Mouse (Mus musculus) urinary bladder, adult 2 months (tissue): ENCODE measurements around the gene Txndc16. TPM values are rescaled to one million over a fixed set of nuclear protein-coding genes. Genes with fewer than 3 reads are reported as not detected.

ENCODE experiments used
- DNase-seq: peaks from one replicate; pipeline ENCODE4 v3.0.0; 2022; ENCODE audit warnings: low spot score
- polyA plus RNA-seq: library from polyadenylated mRNA; depleted of rRNA; stranded (reverse); fragments of >200 nt; gene quantifications from 2 replicates; pipeline ENCODE4 v1.2.3, GENCODE M21; 2012; rRNA removed

Gene Txndc16
- polyA plus RNA-seq, 1 experiment, result 18.6 TPM

DNA sequence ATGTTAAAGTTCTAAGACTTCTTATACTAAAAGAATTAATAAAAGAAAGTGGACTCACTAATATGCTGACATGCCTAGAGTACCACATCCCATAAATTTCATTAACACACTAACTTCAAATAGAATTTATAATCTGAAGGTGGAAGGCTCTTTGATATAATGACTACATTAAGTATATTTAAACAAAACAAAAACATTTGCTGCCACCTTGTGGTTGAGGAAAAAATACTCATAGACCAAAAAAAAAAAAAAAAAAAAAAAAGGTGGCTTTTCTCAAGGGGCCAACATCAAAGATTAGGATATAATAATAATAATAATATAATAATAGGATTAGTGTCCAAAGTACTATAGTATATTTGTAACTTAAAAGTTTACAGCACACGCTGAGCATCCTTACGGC lies 66.9 kb downstream of the Txndc16 start:
- no peak for DNase-seq

DNA sequence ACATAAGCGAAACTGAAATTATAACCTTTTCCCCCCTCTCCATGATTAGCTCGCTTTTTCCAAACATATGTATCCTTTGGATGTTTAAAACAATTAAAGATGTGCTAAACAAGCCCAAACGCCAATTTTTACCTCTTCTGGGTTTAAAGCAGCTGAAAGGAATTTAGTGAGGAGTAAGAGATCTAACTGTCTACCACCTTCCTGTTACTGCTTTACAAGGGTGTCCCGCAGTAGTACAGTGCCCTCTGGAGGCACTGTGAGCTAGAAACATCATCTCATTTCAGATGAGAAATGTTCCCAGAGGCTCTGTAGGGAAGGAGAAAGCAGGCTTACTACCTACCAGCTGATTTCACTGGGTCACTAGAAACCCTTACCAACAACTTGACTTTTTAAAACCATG lies 77.6 kb downstream of the Txndc16 start:
- DNase-seq, result no peak

- no peak for DNase-seq
Measured at GRCm38 (mm10) chr14:45140344-45141080, 79.6 kb downstream of the Txndc16 start.

GRCm38 (mm10) chr14:45135961-45136360 lies 84.2 kb downstream of the Txndc16 start:
- DNase-seq, result no peak

DNA sequence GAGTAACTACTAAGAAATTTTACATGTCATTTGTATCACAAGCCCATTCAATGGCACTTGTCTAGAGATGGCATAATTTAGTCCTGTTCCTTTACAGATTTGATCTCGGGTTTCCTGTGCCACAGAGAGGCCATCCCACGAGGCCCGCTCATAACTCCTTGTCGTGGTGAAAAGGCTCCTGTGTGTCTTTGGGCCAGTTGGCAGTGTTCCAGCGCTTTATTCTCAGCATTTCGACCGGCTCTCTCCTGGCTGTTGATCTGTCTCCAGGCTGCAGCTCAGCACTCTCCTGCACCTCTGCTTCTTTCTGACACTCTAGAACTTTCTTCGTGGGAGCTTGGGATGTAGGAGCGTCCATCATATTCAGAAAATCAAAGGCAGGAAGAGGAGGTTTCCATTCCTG lies 84.6 kb downstream of the Txndc16 start:
- DNase-seq, result no peak

DNA sequence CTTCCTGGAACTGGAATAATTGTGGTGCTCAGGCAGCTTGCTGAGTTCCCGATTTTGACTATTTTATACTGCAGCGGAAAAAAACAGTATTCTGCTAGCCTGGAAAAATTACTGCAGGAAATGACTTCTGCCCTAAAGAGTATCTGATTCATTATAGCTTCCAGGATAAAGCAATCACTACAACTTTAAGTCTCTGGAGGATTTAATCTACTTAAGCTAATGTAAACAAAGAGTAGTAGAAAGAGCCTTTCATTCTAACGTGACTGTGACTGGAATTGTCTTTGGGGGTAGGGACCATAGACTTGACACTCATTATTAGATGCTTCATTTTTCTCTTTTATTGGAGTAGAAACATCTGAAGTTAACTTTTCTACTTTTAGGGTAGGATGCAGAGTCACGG lies 101.8 kb downstream of the Txndc16 start:
- no peak for DNase-seq

DNA sequence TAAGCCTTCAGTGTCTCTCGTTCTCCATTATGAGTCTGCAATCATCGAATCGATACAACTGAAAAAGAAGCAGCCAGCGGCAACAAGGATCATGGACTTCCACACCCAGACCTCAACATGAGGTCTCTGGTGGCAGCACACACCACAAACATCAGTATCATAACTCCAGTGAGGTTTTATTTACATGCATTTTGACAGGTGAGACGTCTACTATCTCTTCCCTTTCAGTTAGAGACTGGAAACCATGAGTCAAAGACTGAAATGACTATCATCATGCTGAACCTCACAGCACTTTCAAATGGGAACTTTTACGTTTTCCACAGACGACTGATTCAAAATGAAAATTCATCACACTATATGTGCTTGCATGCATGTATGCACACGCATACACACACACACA lies 117.9 kb downstream of the Txndc16 start:
- no peak for DNase-seq

GRCm38 (mm10) chr14:45092327-45092726 lies 127.8 kb downstream of the Txndc16 start:
- no peak for DNase-seq

- DNase-seq, result no peak
Measured at GRCm38 (mm10) chr14:45090011-45090410, 130.1 kb downstream of the Txndc16 start.

DNA sequence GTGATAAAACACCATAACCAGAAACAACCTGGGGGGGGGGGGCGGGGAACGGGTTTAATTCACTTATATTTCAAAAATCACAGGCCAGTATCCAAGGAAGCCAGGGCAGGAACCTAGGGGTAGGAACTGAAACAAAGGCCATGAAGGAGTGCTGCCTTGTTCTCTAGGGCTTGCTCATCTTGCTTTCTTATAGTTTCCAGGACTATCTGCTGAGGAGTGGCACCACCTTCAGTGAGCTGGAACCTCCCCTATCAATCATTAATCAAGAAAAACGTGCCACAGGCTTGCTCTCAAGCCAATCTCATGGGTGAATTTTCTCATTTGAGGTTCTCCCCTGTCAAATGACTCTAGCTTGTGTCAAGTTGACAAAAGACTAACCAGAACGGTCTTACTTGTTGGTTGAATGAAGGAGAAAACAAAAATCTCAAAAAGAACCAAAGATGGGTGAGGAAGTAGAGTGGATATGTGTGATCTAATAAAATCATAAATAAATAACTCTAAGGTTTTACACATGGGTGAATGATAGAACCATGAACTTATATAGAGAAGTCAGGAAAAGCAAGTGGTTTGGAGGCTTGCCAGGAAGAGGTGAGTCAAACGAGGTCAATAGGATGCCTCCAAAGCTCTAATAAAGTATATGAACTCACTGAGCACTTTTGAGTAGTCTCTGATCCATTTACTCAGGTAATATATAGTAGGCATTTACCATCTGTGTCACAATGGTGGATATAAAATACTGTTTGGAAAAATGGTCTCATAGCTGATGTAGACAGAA lies 134.3 kb downstream of the Txndc16 start:
- no peak for DNase-seq

- no peak for DNase-seq
Measured at GRCm38 (mm10) chr14:45084656-45085280, 135.4 kb downstream of the Txndc16 start.

DNA sequence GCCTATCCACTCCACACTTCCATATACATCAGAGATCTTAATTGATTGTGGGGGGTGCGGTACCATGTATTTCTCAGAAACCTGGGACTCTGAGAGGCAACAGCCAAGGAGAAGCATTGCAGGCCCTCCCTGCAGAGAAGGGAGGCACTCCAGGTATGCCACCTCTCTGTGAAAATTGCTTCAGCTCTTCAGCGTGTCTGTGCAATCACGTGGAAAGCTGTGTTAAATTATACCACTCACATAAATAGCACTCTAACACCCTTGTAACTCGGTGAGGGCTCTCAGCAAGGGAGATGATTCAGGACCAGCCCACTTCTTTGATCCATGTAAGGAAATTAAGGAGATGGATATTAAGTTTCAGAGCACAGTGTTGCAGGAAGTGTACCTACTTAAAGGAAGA lies 136.6 kb downstream of the Txndc16 start:
- no peak for DNase-seq

Other genes starting within 250 kb of the Txndc16 start
- gene Ptger2, start 232.1 kb downstream of the Txndc16 start, polyA plus RNA-seq, result 2.3 and 2.8 TPM in 2 replicates
- 1.8 and 1.9 TPM in 2 replicates for gene Gpr137c, start 611 bp downstream of the Txndc16 start, polyA plus RNA-seq
- 24.0 and 28.2 TPM in 2 replicates for gene Ero1l, start 98.4 kb upstream of the Txndc16 start, polyA plus RNA-seq
- gene Psmc6, start 109.5 kb upstream of the Txndc16 start, polyA plus RNA-seq, result 99.6 and 102 TPM in 2 replicates
- 15.6 and 16.3 TPM in 2 replicates for gene Styx, start 130.8 kb upstream of the Txndc16 start, polyA plus RNA-seq
- gene Gnpnat1, start 184.6 kb upstream of the Txndc16 start, polyA plus RNA-seq, result 13.1 and 15.8 TPM in 2 replicates